In the genomic region with DNA sequence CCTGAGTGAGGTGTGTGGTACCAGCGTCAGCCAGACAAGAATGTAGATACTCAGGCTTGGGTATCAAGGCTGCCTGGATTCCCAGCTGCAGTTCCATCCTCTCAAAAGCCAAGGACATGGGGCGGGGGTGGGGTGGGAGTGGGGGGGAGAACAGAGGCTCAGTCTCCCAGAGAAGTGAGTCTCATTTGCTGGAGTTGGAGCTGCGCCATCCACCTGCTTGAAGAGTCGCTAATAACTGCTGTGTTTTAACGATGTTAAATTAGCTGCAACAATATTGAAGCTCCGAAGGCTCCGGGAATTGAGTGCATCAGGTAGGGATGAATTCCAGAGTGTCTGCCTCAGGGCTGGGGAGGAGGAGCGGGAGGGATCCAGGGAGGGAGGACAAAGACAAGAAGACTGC, we compare ENCODE assay signal across 26 mouse cellular contexts. TPM values are rescaled to one million over a fixed set of nuclear protein-coding genes. Genes with fewer than 3 reads are reported as not detected.
DNase-seq lines count a peak whose midpoint lies in the region; ATAC-seq lines count a peak whose summit lies in the region.
"Had no signal": no experiment of that assay in that cellular context is flagged by ENCODE, and none has a peak within 500 bp of the region (broad histone marks: within the 10 kb centered on the region; RNA-seq: fewer than 3 reads in every experiment).

No protein-coding gene starts in this region.

- H3K9me3 ChIP-seq in forebrain, embryonic 12.5 days: no peaks in the 10 kb centered on the region
- H3K9me3 ChIP-seq in forebrain, embryonic 11.5 days (ENCODE audit: control insufficient read depth, low read length): no peaks in the 10 kb centered on the region
- H3K9me3 ChIP-seq in neural tube, embryonic 13.5 days: no peaks in the 10 kb centered on the region
- H3K9me3 ChIP-seq in hindbrain, embryonic 14.5 days (ENCODE audit: control insufficient read depth, low read length): no peaks in the 10 kb centered on the region
- H3K9me3 ChIP-seq: embryonic facial prominence, embryonic 12.5 days; limb, embryonic 10.5 days; neural tube, embryonic 12.5 days had no signal

- whole genome bisulfite sequencing in forebrain, embryonic 12.5 days: 40% methylated on average over 8 of the region's 8 CpGs
- WGBS in forebrain, embryonic 11.5 days: 50% methylated on average over 8 of the region's 8 CpGs
- WGBS in neural tube, embryonic 13.5 days: 47% methylated on average over 8 of the region's 8 CpGs
- 40% methylated on average over 8 of the region's 8 CpGs for WGBS in hindbrain, embryonic 14.5 days

- 0 out of 2 replicates have a peak overlapping the region, but pooled peaks have one; percentile 27 for H3K27ac ChIP-seq in forebrain, embryonic 12.5 days
- no peak overlapping the region for H3K27ac ChIP-seq in forebrain, embryonic 11.5 days (ENCODE audit: low read depth, low read length)
- H3K27ac ChIP-seq in neural tube, embryonic 13.5 days (replicated peaks): peak overlapping the region; percentile 28; the same call in 1 of the 2 replicates
- H3K27ac ChIP-seq in hindbrain, embryonic 14.5 days: peak overlapping the region; percentile 18; the same call in 1 of the 2 replicates
- H3K27ac ChIP-seq: embryonic facial prominence, embryonic 12.5 days; kidney, postnatal 0 days; limb, embryonic 10.5 days; macrophage; neural tube, embryonic 12.5 days had no signal

- H3K27me3 ChIP-seq in forebrain, embryonic 12.5 days: peaks cover 8% of the 10 kb centered on the region
- no peaks in the 10 kb centered on the region for H3K27me3 ChIP-seq in forebrain, embryonic 11.5 days (ENCODE audit: control insufficient read depth, insufficient read depth, low read length)
- H3K27me3 ChIP-seq in neural tube, embryonic 13.5 days: peaks cover 14% of the 10 kb centered on the region
- H3K27me3 ChIP-seq in hindbrain, embryonic 14.5 days (ENCODE audit: control insufficient read depth, insufficient read depth, low read length): no peaks in the 10 kb centered on the region

- no peak; the same call in 1 of the 2 replicates for ATAC-seq in forebrain, embryonic 12.5 days (ENCODE audit: low FRiP score)
- ATAC-seq in forebrain, embryonic 11.5 days (replicated peaks; ENCODE audit: low FRiP score): no peak
- 0 out of 2 replicates have a peak, but pooled peaks have one; percentile 43 for ATAC-seq in neural tube, embryonic 13.5 days (ENCODE audit: low read depth)
- ATAC-seq in hindbrain, embryonic 14.5 days (ENCODE audit: low FRiP score): no peak
- ATAC-seq: CD4-positive, CD25-positive, alpha-beta regulatory T cell, adult 4 months; inflammation-experienced regulatory T-cells, adult 6 months; lung, postnatal 0 days had no signal

- H3K4me3 ChIP-seq in forebrain, embryonic 12.5 days (replicated peaks): no peak overlapping the region
- no peak overlapping the region for H3K4me3 ChIP-seq in forebrain, embryonic 11.5 days (ENCODE audit: low read depth, low read length)
- H3K4me3 ChIP-seq in neural tube, embryonic 13.5 days: no peak overlapping the region
- no peak overlapping the region for H3K4me3 ChIP-seq in hindbrain, embryonic 14.5 days (replicated peaks; ENCODE audit: low read length)
- H3K4me3 ChIP-seq: embryonic facial prominence, embryonic 12.5 days; limb, embryonic 10.5 days; neural tube, embryonic 12.5 days had no signal

- H3K4me2 ChIP-seq in forebrain, embryonic 12.5 days: no peak overlapping the region
- no peak overlapping the region for H3K4me2 ChIP-seq in forebrain, embryonic 11.5 days (ENCODE audit: low read depth, low read length, severe bottlenecking)
- H3K4me2 ChIP-seq in neural tube, embryonic 13.5 days: no peak overlapping the region
- no peak overlapping the region for H3K4me2 ChIP-seq in hindbrain, embryonic 14.5 days (replicated peaks)
- H3K4me2 ChIP-seq: embryonic facial prominence, embryonic 12.5 days; midbrain, embryonic 11.5 days; neural tube, embryonic 12.5 days had no signal

- no peaks in the 10 kb centered on the region for H3K36me3 ChIP-seq in forebrain, embryonic 12.5 days (replicated peaks)
- no peaks in the 10 kb centered on the region for H3K36me3 ChIP-seq in forebrain, embryonic 11.5 days (ENCODE audit: control insufficient read depth, insufficient read depth, low read length)
- no peaks in the 10 kb centered on the region for H3K36me3 ChIP-seq in neural tube, embryonic 13.5 days
- H3K36me3 ChIP-seq in hindbrain, embryonic 14.5 days (replicated peaks; ENCODE audit: control insufficient read depth, insufficient read depth): no peaks in the 10 kb centered on the region
- H3K36me3 ChIP-seq: embryonic facial prominence, embryonic 12.5 days; limb, embryonic 10.5 days; neural tube, embryonic 12.5 days had no signal

- no peak overlapping the region for H3K9ac ChIP-seq in forebrain, embryonic 12.5 days
- H3K9ac ChIP-seq in forebrain, embryonic 11.5 days (ENCODE audit: low read length): no peak overlapping the region
- no peak overlapping the region for H3K9ac ChIP-seq in neural tube, embryonic 13.5 days
- H3K9ac ChIP-seq in hindbrain, embryonic 14.5 days: no peak overlapping the region
- H3K9ac ChIP-seq: embryonic facial prominence, embryonic 12.5 days; neural tube, embryonic 12.5 days had no signal

- peaks cover 39% of the 10 kb centered on the region for H3K4me1 ChIP-seq in forebrain, embryonic 12.5 days
- peaks cover 5% of the 10 kb centered on the region; the same call in 1 of the 2 replicates for H3K4me1 ChIP-seq in forebrain, embryonic 11.5 days (replicated peaks; ENCODE audit: control insufficient read depth, insufficient read depth, low read length)
- H3K4me1 ChIP-seq in neural tube, embryonic 13.5 days (replicated peaks): peaks cover 26% of the 10 kb centered on the region
- H3K4me1 ChIP-seq in hindbrain, embryonic 14.5 days (replicated peaks; ENCODE audit: control insufficient read depth, insufficient read depth, low read length): peaks cover 6% of the 10 kb centered on the region

- no peak for DNase-seq in forebrain, embryonic 11.5 days (ENCODE audit: low spot score)
- no peak for DNase-seq in neural tube, embryonic 10.5 days (ENCODE audit: extremely low spot score, low spot score)
- DNase-seq in hindbrain, embryonic 14.5 days (ENCODE audit: low spot score): peak; percentile 36
- no peak for DNase-seq in embryo, embryonic 11 days
- DNase-seq in heart, adult 11 months: no peak
- DNase-seq: adrenal gland, postnatal 25 days; cerebellum, adult 11 months; cerebellum, adult 9-11 months; gastrocnemius, postnatal 36 days; kidney, adult 2 months; liver; right cerebral cortex, adult 18-20 months; thymus, adult 18-20 months; thymus, postnatal 36 days had no signal

RNA-seq across cellular contexts. Expression of gene Klhdc7a, which starts 27.8 kb away (rescaled TPM):
- polyA plus RNA-seq in forebrain, embryonic 12.5 days (2016; fragmentation: Nextera tagmentation; extraction: Ambion mirVana): 0.18 and 0.20 TPM in 2 replicates
- 0.03 and 0.17 TPM in 2 replicates for polyA plus RNA-seq in forebrain, embryonic 11.5 days (2014; fragmentation: Nextera tagmentation; extraction: Ambion mirVana)
- 0.08 and 0.12 TPM in 2 replicates for polyA plus RNA-seq in neural tube, embryonic 13.5 days (2015; fragmentation: Nextera tagmentation; extraction: Ambion mirVana)
- polyA plus RNA-seq in hindbrain, embryonic 14.5 days (2014; fragmentation: Nextera tagmentation; extraction: Ambion mirVana): 0.44 and 0.56 TPM in 2 replicates
- polyA plus RNA-seq: heart, embryonic 14.5 days; macrophage; neural tube, embryonic 12.5 days had no signal
